Mouse (Mus musculus): Measurements from ENCODE around the gene Vangl2. TPM values are rescaled to one million over a fixed set of nuclear protein-coding genes. Genes with fewer than 3 reads are reported as not detected.

Vangl2 gene
- total and polyA plus RNA-seq, 3 experiments = 0.39 to 3.0 TPM; not detected in 1

- DNase-seq (ENCODE audit: low read depth, low spot score) = no peak
- H3K27me3 ChIP-seq (ENCODE audit: control insufficient read depth in 1 of 2, insufficient read depth in 2 of 2, low read length in 2 of 2) = no peaks in the 10 kb centered on the region; a peak in 2 of 4 replicates
- H3K4me1 ChIP-seq (ENCODE audit: control insufficient read depth in 1 of 2, insufficient read depth in 2 of 2, low read length in 2 of 2) = 0 out of 4 replicates have a peak, but pooled peaks cover 0 to 4% of the 10 kb centered on the region in 2 experiments
- no peaks in the 10 kb centered on the region for H3K79me2 ChIP-seq (ENCODE audit: control insufficient read depth, insufficient read depth, low read length, poor library complexity)
- no peak overlapping the region for H3K4me3 ChIP-seq (ENCODE audit: control insufficient read depth in 1 of 2, insufficient read depth in 1 of 2, low read depth in 2 of 2, low read length in 2 of 2)
- TF ChIP-seq ZMIZ1 (IDR thresholded peaks at IDR 0.05; ENCODE audit: low read depth, low read length) (no peak), CTCF (IDR thresholded peaks at IDR 0.05 in 2 of 3, conservative IDR thresholded peaks at IDR 0.05 in 1 of 3; ENCODE audit: control insufficient read depth in 1 of 3, insufficient read depth in 1 of 3, low read depth in 2 of 3, low read length in 3 of 3, poor library complexity in 1 of 3, severe bottlenecking in 1 of 3) (no peak), USF2 (IDR thresholded peaks at IDR 0.05; ENCODE audit: borderline replicate concordance in 1 of 2, insufficient read depth in 1 of 2, low read depth in 1 of 2, low read length in 2 of 2) (no peak), POLR2AphosphoS5 (IDR thresholded peaks at IDR 0.05; ENCODE audit: borderline replicate concordance, low read depth, low read length) (no peak), ZKSCAN1 (IDR thresholded peaks at IDR 0.05; ENCODE audit: low read depth, low read length) (no peak), GABPA (IDR thresholded peaks at IDR 0.05; ENCODE audit: low read depth, low read length) (no peak), POLR2AphosphoS2 (IDR thresholded peaks at IDR 0.05; ENCODE audit: low read length) (no peak), TBP (IDR thresholded peaks at IDR 0.05; ENCODE audit: low read depth, low read length) (no peak), TAL1 (IDR thresholded peaks at IDR 0.05; ENCODE audit: low read length) (no peak), SMC3 (IDR thresholded peaks at IDR 0.05; ENCODE audit: low read depth, low read length) (no peak), UBTF (IDR thresholded peaks at IDR 0.05; ENCODE audit: borderline replicate concordance, insufficient read depth, low read depth, low read length) (no peak), E2F4 (IDR thresholded peaks at IDR 0.05; ENCODE audit: borderline replicate concordance, low read depth, low read length) (no peak)
- no peak overlapping the region for H3K27ac ChIP-seq (ENCODE audit: control insufficient read depth, low read depth, low read length)
- H3K9ac ChIP-seq (ENCODE audit: control insufficient read depth, low read depth, low read length, poor library complexity, severe bottlenecking) = no peak overlapping the region
- H3K9me3 ChIP-seq (replicated peaks; ENCODE audit: insufficient read depth, low read length) = no peaks in the 10 kb centered on the region
- no peaks in the 10 kb centered on the region for H3K36me3 ChIP-seq (ENCODE audit: control insufficient read depth in 1 of 2, insufficient read depth in 2 of 2, low read length in 2 of 2)
These were observed 62.0 kb downstream of the Vangl2 start for GRCm38 (mm10) chr1:171966054-171966790.

- Histone ChIP-seq H3K27ac (ENCODE audit: control insufficient read depth, low read depth, low read length) (no peak overlapping the region), H3K79me2 (ENCODE audit: control insufficient read depth, insufficient read depth, low read length, poor library complexity) (no peaks in the 10 kb centered on the region), H3K4me1 (ENCODE audit: control insufficient read depth in 1 of 2, insufficient read depth in 2 of 2, low read length in 2 of 2) (0 out of 4 replicates have a peak, but pooled peaks cover 0 to 4% of the 10 kb centered on the region in 2 experiments), H3K9me3 (replicated peaks; ENCODE audit: insufficient read depth, low read length) (no peaks in the 10 kb centered on the region), H3K4me3 (ENCODE audit: control insufficient read depth in 1 of 2, insufficient read depth in 1 of 2, low read depth in 2 of 2, low read length in 2 of 2) (no peak overlapping the region), H3K36me3 (ENCODE audit: control insufficient read depth in 1 of 2, insufficient read depth in 2 of 2, low read length in 2 of 2) (no peaks in the 10 kb centered on the region), H3K27me3 (ENCODE audit: control insufficient read depth in 1 of 2, insufficient read depth in 2 of 2, low read length in 2 of 2) (no peaks in the 10 kb centered on the region; a peak in 2 of 4 replicates), H3K9ac (ENCODE audit: control insufficient read depth, low read depth, low read length, poor library complexity, severe bottlenecking) (no peak overlapping the region)
- no peak for DNase-seq (ENCODE audit: low read depth, low spot score)
- no peak for TF ChIP-seq ZMIZ1 (IDR thresholded peaks at IDR 0.05; ENCODE audit: low read depth, low read length)
- TF ChIP-seq TCF12 (IDR thresholded peaks at IDR 0.05; ENCODE audit: low read depth, low read length) = no peak
- TF ChIP-seq MXI1 (IDR thresholded peaks at IDR 0.05; ENCODE audit: low read depth, low read length) = no peak
These were observed 64.6 kb downstream of the Vangl2 start for GRCm38 (mm10) chr1:171963613-171964012.
